Mouse (Mus musculus) cortical plate, adult 2 months (tissue): Measurements from ENCODE around the gene Tnfrsf9.

Experiments
- CTCF ChIP-seq: fragments of 200-500 bp; IDR thresholded peaks from 2 replicates; pipeline ENCODE4 v1.5.1; 2011; ENCODE audit warnings: mild to moderate bottlenecking, control low read depth, low read length; ENCODE audit not compliant: insufficient read depth; ENCODE audit errors: extremely low read depth
- POLR2A ChIP-seq: fragments of 200-500 bp; IDR thresholded peaks from 2 replicates; pipeline ENCODE4 v1.6.1; 2011; ENCODE audit warnings: mild to moderate bottlenecking, low read length, control low read depth; ENCODE audit not compliant: insufficient read depth; ENCODE audit errors: extremely low read depth

- TF ChIP-seq CTCF: no peak
- no peak for TF ChIP-seq POLR2A
These were observed 19.5 kb upstream of the Tnfrsf9 start for GRCm38 (mm10) chr4:150894718-150895501.
